Mouse (Mus musculus) olfactory bulb, adult 2 months (tissue): Measurements from ENCODE around the gene Frmpd4.

Experiments used
- CTCF ChIP-seq: fragments of 200-500 bp; IDR thresholded peaks from 2 replicates; pipeline ENCODE4 v1.5.1; 2012; ENCODE audit warnings: low read depth, mild to moderate bottlenecking, low read length, moderate library complexity; ENCODE audit not compliant: insufficient read depth
- POLR2A ChIP-seq: fragments of 200-500 bp; IDR thresholded peaks from 2 replicates; pipeline ENCODE4 v1.6.1; 2012; ENCODE audit warnings: mild to moderate bottlenecking, low read depth, low read length, moderate library complexity; ENCODE audit not compliant: insufficient read depth

GRCm38 (mm10) chrX:168571808-168572207 is 5.2 kb downstream of the Frmpd4 start:
- no peak for TF ChIP-seq CTCF
- no peak for TF ChIP-seq POLR2A
